Mouse (Mus musculus): ENCODE measurements at regions not wholly inside any gene's neighbourhood (a gene's known extent, or its start where the extent isn't known, plus 50 kb on each side); places are given as distances from the start of the nearest gene placed in this dataset.

- no peak for ATAC-seq (replicated peaks)
- H3K27me3 ChIP-seq: no peaks in the 10 kb centered on the region
- H3K9ac ChIP-seq (replicated peaks): no peak overlapping the region
- H3K9me3 ChIP-seq: no peaks in the 10 kb centered on the region
- no peaks in the 10 kb centered on the region for H3K4me1 ChIP-seq
- H3K27ac ChIP-seq (replicated peaks): no peak overlapping the region
- H3K36me3 ChIP-seq: no peaks in the 10 kb centered on the region
- H3K4me2 ChIP-seq (replicated peaks): no peak overlapping the region
- WGBS: 59% methylated on average over 2 of the region's 2 CpGs
- no peak overlapping the region for H3K4me3 ChIP-seq
Observed at GRCm38 (mm10) chr12:25794571-25794970, 620.5 kb downstream of the Rnf144a start.

- ATAC-seq (replicated peaks): no peak
- Histone ChIP-seq H3K4me1 (no peaks in the 10 kb centered on the region), H3K27ac (replicated peaks) (no peak overlapping the region), H3K27me3 (no peaks in the 10 kb centered on the region), H3K36me3 (no peaks in the 10 kb centered on the region), H3K9me3 (no peaks in the 10 kb centered on the region), H3K4me2 (replicated peaks) (no peak overlapping the region), H3K4me3 (no peak overlapping the region), H3K9ac (replicated peaks) (no peak overlapping the region)
- WGBS: 95% methylated on average over 2 of the region's 2 CpGs
Observed at GRCm38 (mm10) chr12:25792571-25793075, 622.4 kb downstream of the Rnf144a start.

GRCm38 (mm10) chr12:25790956-25791355 lies 624.1 kb downstream of the Rnf144a start:
- WGBS: 80% methylated on average over 4 of the region's 4 CpGs
- H3K9ac ChIP-seq (replicated peaks): no peak overlapping the region
- no peak for ATAC-seq (replicated peaks)

GRCm38 (mm10) chr12:25785646-25786606 lies 629.1 kb downstream of the Rnf144a start:
- Histone ChIP-seq H3K4me3 (no peak overlapping the region), H3K9ac (replicated peaks) (no peak overlapping the region), H3K4me2 (replicated peaks) (no peak overlapping the region), H3K4me1 (no peaks in the 10 kb centered on the region), H3K9me3 (no peaks in the 10 kb centered on the region), H3K27me3 (no peaks in the 10 kb centered on the region), H3K27ac (replicated peaks) (no peak overlapping the region), H3K36me3 (no peaks in the 10 kb centered on the region)
- 78% methylated on average over 18 of the region's 18 CpGs for WGBS
- ATAC-seq (replicated peaks): no peak

More at GRCm38 (mm10) chr12:25790956-25791355, 624.1 kb downstream of the Rnf144a start:
- Histone ChIP-seq H3K27ac (replicated peaks) (no peak overlapping the region), H3K36me3 (no peaks in the 10 kb centered on the region), H3K4me1 (no peaks in the 10 kb centered on the region), H3K27me3 (no peaks in the 10 kb centered on the region), H3K4me2 (replicated peaks) (no peak overlapping the region), H3K4me3 (no peak overlapping the region), H3K9me3 (no peaks in the 10 kb centered on the region)

GRCm38 (mm10) chr12:25784401-25784800 lies 630.7 kb downstream of the Rnf144a start:
- Histone ChIP-seq H3K4me2 (replicated peaks) (no peak overlapping the region), H3K36me3 (no peaks in the 10 kb centered on the region), H3K9me3 (no peaks in the 10 kb centered on the region), H3K4me3 (no peak overlapping the region), H3K4me1 (no peaks in the 10 kb centered on the region), H3K9ac (replicated peaks) (no peak overlapping the region), H3K27ac (replicated peaks) (no peak overlapping the region), H3K27me3 (no peaks in the 10 kb centered on the region)
- ATAC-seq (replicated peaks): no peak
- 92% methylated on average over 3 of the region's 3 CpGs for WGBS

GRCm38 (mm10) chr12:25782972-25783717 lies 631.9 kb downstream of the Rnf144a start:
- H3K4me3 ChIP-seq: no peak overlapping the region
- no peaks in the 10 kb centered on the region for H3K4me1 ChIP-seq
- H3K36me3 ChIP-seq: no peaks in the 10 kb centered on the region
- H3K9ac ChIP-seq (replicated peaks): no peak overlapping the region
- H3K9me3 ChIP-seq: no peaks in the 10 kb centered on the region
- no peaks in the 10 kb centered on the region for H3K27me3 ChIP-seq
- WGBS: 38% methylated on average over 10 of the region's 10 CpGs
- no peak for ATAC-seq (replicated peaks)
- H3K4me2 ChIP-seq (replicated peaks): no peak overlapping the region
- no peak overlapping the region for H3K27ac ChIP-seq (replicated peaks)

GRCm38 (mm10) chr12:25771856-25772255 lies 643.2 kb downstream of the Rnf144a start:
- Histone ChIP-seq H3K9me3 (no peaks in the 10 kb centered on the region), H3K9ac (replicated peaks) (no peak overlapping the region), H3K27me3 (no peaks in the 10 kb centered on the region), H3K4me2 (replicated peaks) (no peak overlapping the region), H3K27ac (replicated peaks) (no peak overlapping the region), H3K4me3 (no peak overlapping the region), H3K4me1 (no peaks in the 10 kb centered on the region; the same call in 1 of the 2 replicates), H3K36me3 (no peaks in the 10 kb centered on the region)
- no peak for ATAC-seq (replicated peaks)
- WGBS: 88% methylated on average over 3 of the region's 3 CpGs

- H3K4me1 ChIP-seq: no peaks in the 10 kb centered on the region; the same call in none of the 2 replicates
- no peak for ATAC-seq (replicated peaks)
- no peaks in the 10 kb centered on the region for H3K9me3 ChIP-seq
- WGBS: 26% methylated on average over 5 of the region's 5 CpGs
- no peak overlapping the region for H3K9ac ChIP-seq (replicated peaks)
- no peaks in the 10 kb centered on the region for H3K27me3 ChIP-seq
- no peak overlapping the region for H3K27ac ChIP-seq (replicated peaks)
- no peak overlapping the region for H3K4me3 ChIP-seq
- no peak overlapping the region for H3K4me2 ChIP-seq (replicated peaks)
- H3K36me3 ChIP-seq: no peaks in the 10 kb centered on the region
Observed at GRCm38 (mm10) chr12:25768644-25769043, 646.4 kb downstream of the Rnf144a start.

- H3K4me1 ChIP-seq: no peaks in the 10 kb centered on the region; the same call in 1 of the 2 replicates
- WGBS: 97% methylated on average over 1 of the region's 1 CpGs
- ATAC-seq (replicated peaks): no peak
- H3K9ac ChIP-seq (replicated peaks): no peak overlapping the region
- no peak overlapping the region for H3K4me2 ChIP-seq (replicated peaks)
- H3K4me3 ChIP-seq: no peak overlapping the region
- no peaks in the 10 kb centered on the region for H3K9me3 ChIP-seq
- H3K36me3 ChIP-seq: no peaks in the 10 kb centered on the region
- no peak overlapping the region for H3K27ac ChIP-seq (replicated peaks)
- H3K27me3 ChIP-seq: no peaks in the 10 kb centered on the region
Observed at GRCm38 (mm10) chr12:25763061-25763460, 652.0 kb downstream of the Rnf144a start.

GRCm38 (mm10) chr12:25757014-25757413 lies 658.0 kb downstream of the Rnf144a start:
- H3K36me3 ChIP-seq: no peaks in the 10 kb centered on the region
- H3K27me3 ChIP-seq: no peaks in the 10 kb centered on the region
- no peak for ATAC-seq (replicated peaks)
- H3K4me2 ChIP-seq (replicated peaks): no peak overlapping the region
- 77% methylated on average over 5 of the region's 5 CpGs for WGBS
- H3K27ac ChIP-seq (replicated peaks): no peak overlapping the region
- H3K9me3 ChIP-seq: no peaks in the 10 kb centered on the region
- no peak overlapping the region for H3K9ac ChIP-seq (replicated peaks)
- no peak overlapping the region for H3K4me3 ChIP-seq
- no peaks in the 10 kb centered on the region for H3K4me1 ChIP-seq

GRCm38 (mm10) chr12:25733801-25734200 lies 636.9 kb upstream of the Id2 start:
- WGBS: 66% methylated on average over 2 of the region's 2 CpGs
- no peak for ATAC-seq (replicated peaks)

GRCm38 (mm10) chr12:25725774-25726173 lies 628.8 kb upstream of the Id2 start:
- no peaks in the 10 kb centered on the region for H3K36me3 ChIP-seq
- no peak for ATAC-seq (replicated peaks)
- H3K27ac ChIP-seq (replicated peaks): no peak overlapping the region
- no peak overlapping the region for H3K4me2 ChIP-seq (replicated peaks)
- WGBS: 62% methylated on average over 2 of the region's 2 CpGs
- no peak overlapping the region for H3K9ac ChIP-seq (replicated peaks)
- no peaks in the 10 kb centered on the region for H3K9me3 ChIP-seq
- no peak overlapping the region for H3K4me3 ChIP-seq
- no peaks in the 10 kb centered on the region for H3K27me3 ChIP-seq
- H3K4me1 ChIP-seq: no peaks in the 10 kb centered on the region

More at GRCm38 (mm10) chr12:25733801-25734200, 636.9 kb upstream of the Id2 start:
- H3K9me3 ChIP-seq: no peaks in the 10 kb centered on the region
- H3K27ac ChIP-seq (replicated peaks): no peak overlapping the region
- H3K4me3 ChIP-seq: no peak overlapping the region
- no peak overlapping the region for H3K9ac ChIP-seq (replicated peaks)
- H3K36me3 ChIP-seq: no peaks in the 10 kb centered on the region
- H3K4me1 ChIP-seq: no peaks in the 10 kb centered on the region
- no peak overlapping the region for H3K4me2 ChIP-seq (replicated peaks)
- no peaks in the 10 kb centered on the region for H3K27me3 ChIP-seq

All from forebrain, embryonic 15.5 days (tissue).